Mouse (Mus musculus): ENCODE results near the gene Trub1. TPM values are rescaled to one million over a fixed set of nuclear protein-coding genes. Genes with fewer than 3 reads are reported as not detected.

The Trub1 gene
- total RNA-seq, 2 experiments from 2014 or later: 16.6 to 20.0 TPM

DNA sequence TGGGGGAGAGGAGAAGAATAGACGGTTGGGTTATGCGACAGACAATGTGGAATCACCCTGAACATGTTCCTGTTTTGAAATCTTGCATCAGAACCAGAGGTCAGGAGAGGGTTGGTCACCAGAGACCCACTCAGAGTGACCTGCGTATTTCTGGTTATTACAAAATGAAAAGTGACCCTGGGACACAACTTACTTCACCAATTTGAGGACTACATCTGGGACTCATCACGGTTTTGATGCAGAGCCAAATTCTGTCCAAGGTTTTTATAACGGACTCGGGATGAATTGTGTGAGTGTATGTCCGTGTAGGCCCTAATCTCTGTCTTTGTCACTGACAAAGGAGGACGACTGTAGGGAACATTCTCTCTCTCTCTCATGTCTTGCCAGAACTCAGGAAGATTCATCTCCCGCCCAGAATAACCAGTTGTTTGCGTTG, 16.1 kb upstream of the Trub1 start:
- intact Hi-C loops (cut with DNase I): no loop called here
- no peak for DNase-seq (ENCODE audit: extremely low spot score in 1 of 2, low spot score in 2 of 2)

DNA sequence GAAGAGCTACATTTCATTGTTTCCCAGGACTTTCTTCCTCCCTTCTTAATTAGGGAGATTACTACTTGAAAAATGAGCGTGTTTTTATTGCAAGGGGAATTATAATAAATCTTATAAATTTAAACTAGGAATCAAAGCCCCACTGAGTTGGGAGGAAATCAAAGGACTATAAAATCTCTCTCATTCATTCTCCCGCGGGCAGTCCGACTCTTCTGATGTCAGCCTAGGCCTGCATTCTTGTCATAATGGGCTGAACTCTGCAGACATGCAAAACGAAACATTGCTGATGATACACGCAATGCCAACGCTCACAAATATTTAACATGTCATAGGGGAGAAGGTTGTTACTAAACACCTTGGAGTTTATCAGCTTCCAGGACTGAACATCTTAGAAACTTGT, 15.7 kb upstream of the Trub1 start:
- no peak for DNase-seq (ENCODE audit: extremely low spot score in 1 of 2, low spot score in 2 of 2)
- intact Hi-C loops (cut with DNase I): no loop called here

DNA sequence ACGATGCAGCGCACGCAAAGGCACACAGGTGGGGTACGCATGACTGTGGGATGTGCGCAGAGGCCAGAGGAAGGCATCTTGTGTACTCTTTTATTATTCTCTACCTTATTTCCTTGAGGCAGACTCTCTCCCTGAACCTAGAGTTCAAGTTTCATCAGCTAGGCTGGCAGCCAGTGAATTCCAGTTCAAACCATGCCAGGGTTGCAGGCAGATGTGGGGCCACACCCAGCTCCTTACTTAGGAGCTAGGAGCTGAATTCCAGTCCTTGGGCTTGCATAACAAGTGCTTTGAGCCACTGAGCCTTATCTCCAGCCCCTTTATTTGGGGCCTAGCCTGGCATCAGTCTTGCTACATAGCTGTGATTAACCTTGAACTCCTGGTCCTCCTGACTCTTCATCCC, 13.4 kb upstream of the Trub1 start:
- no peak for DNase-seq (ENCODE audit: extremely low spot score in 1 of 2, low spot score in 2 of 2)
- intact Hi-C loops (cut with DNase I): no loop called here

DNA sequence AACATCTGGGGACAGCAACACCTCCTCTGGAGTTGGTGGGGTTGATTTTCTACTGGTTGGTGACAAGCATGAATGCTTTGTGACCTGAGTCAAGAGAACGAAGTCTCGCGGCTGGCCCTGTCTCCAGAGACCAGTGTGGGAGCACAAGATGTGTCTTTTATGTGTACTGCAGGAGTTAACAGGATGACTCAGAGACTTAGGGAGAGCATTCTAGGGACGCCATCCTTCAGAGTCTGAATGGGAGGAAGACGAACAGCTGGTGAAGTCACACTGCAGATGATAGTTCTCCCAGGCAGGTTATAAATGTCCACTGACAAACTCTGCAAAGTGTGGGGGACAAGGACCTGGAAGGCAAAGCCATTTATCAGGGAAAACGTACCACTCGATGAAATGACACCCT, 11.2 kb upstream of the Trub1 start:
- intact Hi-C loops (cut with DNase I): no loop called here

DNA sequence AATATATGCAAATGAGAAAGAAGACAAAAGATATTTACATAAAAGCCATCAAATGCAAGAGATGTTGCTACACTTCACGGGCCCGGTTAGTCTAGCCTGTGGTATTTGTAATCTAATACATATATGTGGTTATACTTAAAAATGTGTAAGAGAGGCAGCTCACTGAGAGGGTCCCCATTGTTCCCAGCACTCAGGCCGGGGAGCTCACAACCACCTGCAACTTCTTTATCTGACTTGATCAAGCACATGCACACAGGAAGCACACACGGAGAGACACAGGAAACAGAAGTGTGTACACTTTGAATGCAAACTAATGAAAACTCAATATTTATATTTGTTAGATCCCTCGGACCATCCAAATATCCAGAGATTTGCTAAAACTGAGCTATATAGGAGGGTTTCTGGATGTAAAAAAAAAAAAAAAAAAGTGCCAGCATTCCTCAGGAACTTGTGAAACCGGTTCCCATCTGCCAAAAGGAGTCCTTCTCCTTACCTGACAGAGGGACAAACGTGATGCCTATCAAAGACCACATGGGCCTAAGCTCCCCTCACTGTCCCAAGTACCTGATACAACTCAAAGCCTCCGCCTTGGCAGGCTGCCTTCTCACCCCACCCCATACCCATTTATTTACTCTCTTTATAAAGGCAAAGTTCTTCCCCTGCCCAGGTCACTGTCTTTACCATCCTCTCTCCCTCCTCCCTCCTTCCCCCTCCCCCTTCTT, 9.6 kb upstream of the Trub1 start:
- intact Hi-C loops (cut with DNase I): no loop called here
- DNase-seq (ENCODE audit: extremely low spot score in 1 of 2, low spot score in 2 of 2): no peak

More for the DNA sequence above, 11.2 kb upstream of the Trub1 start:
- no peak for DNase-seq (ENCODE audit: extremely low spot score in 1 of 2, low spot score in 2 of 2)

DNA sequence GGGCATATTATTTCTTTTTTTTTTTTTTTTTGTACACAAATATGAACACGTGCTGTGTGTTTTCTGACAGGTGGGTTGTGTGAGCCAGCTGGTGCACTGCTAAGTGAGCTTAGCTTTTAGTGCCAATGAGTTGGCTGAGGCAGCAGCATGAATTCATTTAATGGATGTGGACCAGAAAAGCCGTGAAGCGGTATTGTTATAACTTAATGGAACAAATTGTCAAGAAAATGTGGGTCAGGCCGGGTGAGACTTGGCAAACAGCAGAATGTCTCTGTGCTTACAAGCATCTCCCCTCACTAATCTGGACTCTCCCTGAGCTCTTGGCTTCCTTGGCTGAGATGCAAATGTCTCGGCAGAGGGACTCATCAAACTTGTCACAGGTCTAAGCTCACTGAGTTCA, 7.7 kb upstream of the Trub1 start:
- peak in 1 of 2 experiments; percentile 20 for DNase-seq (ENCODE audit: extremely low spot score in 1 of 2, low spot score in 2 of 2)
- intact Hi-C loops (cut with DNase I): no loop called here

DNA sequence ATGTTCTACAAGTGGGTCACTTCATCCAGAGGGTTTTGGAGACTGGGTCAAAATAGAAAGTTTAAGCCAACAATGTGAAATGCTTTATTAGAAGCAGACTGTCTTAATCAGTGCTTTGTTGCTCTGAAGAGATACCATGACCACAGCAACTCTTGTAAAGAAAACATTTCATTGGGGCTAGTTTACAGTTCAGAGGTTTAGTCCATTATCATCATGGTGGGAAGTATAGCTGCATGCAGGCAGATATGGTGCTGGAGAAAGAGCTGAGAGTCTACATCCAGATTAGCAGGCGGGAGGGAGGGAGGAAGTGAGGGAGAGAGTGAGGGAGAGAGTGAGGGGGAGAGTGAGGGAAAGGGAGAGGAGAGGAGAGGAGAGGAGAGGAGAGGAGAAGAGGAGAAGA, 1.9 kb upstream of the Trub1 start:
- no peak for DNase-seq (ENCODE audit: extremely low spot score in 1 of 2, low spot score in 2 of 2)
- intact Hi-C loops (cut with DNase I): no loop called here

DNA sequence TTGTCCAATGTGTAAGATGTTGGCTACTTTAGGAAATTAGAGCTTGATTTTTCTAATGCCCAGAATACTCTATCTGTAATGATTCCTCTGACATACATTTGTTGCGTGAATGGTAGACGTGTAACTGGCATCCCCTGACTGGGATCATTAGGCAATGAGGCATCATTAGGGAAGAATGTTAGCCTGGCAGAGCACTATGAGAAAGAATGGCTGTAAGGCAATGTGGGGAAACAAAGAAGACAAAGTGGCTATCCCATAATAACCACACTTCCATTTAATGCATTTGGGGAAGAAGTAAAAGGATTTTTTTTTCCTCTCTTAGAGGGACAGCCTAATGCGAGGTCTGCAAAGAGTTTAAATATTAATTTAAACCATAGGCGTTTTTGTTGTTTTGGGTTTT, 950 bp upstream of the Trub1 start:
- intact Hi-C loops (cut with DNase I): no loop called here
- DNase-seq (ENCODE audit: extremely low spot score in 1 of 2, low spot score in 2 of 2): no peak

DNA sequence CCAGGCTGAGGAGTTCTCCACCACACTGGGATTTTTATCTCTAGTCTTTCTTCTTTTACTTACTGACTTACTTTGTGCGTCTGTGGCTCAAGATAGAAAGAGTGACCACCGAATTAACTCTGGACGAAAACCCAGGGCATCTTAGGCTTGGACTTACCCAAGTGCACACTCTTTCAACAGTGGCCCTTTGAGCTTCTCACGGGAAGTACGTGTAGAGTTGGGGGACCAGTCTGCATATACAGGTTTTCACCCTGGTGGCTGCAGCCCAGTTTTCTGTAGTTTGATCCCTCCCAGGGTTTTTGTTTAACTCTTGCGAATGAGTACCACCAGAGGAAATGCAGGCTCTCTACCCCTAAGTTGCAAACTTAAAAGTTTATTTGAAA, 497 bp downstream of the Trub1 start:
- intact Hi-C loops (cut with DNase I): no loop called here
- DNase-seq (ENCODE audit: extremely low spot score in 1 of 2, low spot score in 2 of 2): no peak

DNA sequence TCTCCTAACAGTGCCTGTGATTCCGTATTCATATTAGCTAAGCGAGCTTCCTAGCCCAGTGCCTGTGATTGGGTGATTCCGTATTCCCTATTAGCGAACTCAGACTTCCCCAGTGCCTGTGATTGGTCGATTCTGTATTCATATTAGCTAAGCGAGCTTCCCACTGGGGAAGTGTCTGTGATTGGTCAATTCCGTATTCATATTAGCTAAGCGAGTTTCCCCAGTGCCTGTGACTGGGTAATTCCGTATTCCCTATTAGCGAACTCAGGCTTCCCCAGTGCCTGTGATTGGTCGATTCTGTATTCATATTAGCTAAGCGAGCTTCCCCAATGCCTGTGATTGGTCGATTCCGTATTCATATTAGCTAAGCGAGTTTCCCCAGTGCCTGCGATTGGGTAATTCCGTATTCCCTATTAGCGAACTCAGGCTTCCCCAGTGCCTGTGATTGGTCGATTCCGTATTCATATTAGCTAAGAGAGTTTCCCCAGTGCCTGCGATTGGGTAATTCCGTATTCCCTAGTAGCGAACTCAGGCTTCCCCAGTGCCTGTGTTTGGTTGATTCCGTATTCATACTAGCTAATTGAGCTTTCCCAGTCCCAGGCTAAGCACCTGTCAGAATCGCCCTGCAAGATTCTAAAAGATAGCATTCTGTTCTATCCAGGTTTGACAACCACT, 2.7 kb downstream of the Trub1 start:
- DNase-seq (ENCODE audit: extremely low spot score in 1 of 2, low spot score in 2 of 2): no peak
- intact Hi-C loops (cut with DNase I): no loop called here

DNA sequence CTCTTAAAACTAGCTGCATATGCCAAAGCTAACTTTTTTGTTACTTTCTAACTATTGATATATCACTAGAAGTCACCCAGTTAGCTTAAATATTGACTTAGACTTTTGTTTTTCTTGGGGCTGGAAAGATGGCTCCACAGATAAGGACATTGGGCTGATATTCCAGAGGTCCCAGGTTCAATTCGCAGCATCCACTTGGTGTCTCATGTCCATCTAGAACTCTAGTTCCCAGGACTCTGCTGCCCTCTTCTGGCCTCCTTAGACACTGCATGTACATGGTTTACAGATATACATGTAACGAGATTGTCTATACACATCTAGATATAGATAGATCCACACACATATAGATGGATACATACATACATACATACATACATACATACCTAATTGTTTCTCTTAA, 4.4 kb downstream of the Trub1 start:
- DNase-seq (ENCODE audit: extremely low spot score in 1 of 2, low spot score in 2 of 2): peak in 1 of 2 experiments; percentile 43
- intact Hi-C loops (cut with DNase I): no loop called here

DNA sequence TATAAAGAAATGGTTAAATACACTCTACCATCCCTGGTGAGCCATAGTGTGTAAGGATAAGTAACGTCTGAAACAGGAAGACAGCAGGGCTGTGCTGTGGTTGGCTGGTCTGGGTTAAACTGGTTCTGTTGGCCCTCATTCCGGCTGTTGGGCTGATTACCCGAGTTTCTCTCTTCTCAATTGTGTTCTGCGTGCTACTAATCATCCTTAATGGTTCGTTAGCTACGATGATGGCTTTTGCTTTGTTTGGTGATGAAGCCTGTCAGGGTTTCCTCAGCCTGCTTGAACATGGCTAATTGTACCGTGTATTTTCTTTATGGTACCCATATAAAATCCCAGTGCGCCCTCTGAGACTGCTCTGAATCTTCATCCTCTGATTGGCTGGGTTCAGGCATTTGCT, 11.0 kb downstream of the Trub1 start:
- DNase-seq (ENCODE audit: extremely low spot score in 1 of 2, low spot score in 2 of 2): no peak
- intact Hi-C loops (cut with DNase I): no loop called here

DNA sequence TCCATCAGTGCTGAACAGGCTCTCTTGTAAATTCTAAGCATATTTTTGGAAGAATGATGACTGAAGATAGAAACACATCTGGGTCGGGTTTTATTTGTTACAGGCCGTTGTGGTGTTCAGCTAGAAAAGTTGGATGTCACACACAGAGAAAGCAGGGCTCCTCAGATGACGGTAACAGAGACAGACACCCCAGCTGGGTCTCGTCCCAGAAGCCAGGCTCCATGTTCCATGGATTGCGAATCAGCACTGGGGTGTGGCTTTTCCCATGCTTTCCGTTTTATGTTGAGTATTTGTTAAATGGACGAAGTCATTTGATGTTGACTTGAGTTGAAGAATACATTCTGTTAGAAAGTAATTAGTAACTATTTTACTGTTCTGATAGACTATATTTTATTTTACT, 13.0 kb downstream of the Trub1 start:
- intact Hi-C loops (cut with DNase I): no loop called here
- no peak for DNase-seq (ENCODE audit: extremely low spot score in 1 of 2, low spot score in 2 of 2)

DNA sequence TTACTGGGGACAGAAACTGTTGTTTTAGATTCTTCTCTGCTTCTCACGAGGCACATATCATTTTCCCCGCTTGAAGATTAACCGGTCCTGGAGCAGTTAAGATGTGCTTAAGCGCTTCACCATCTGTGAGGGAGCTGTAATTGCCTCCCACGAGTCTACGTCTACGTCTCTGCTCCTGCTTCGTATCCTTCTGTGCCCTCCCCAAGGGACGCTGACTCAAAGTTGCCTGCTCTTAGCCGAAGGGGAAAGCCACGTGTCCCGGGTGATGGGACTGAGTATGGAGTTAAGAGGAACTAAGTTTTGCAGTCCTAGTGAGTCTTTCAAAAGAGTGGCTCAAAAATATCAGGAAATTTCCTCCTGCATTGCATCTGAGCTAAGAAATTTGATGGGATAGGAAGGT, 18.3 kb downstream of the Trub1 start:
- intact Hi-C loops (cut with DNase I): no loop called here
- no peak for DNase-seq (ENCODE audit: extremely low spot score in 1 of 2, low spot score in 2 of 2)

DNA sequence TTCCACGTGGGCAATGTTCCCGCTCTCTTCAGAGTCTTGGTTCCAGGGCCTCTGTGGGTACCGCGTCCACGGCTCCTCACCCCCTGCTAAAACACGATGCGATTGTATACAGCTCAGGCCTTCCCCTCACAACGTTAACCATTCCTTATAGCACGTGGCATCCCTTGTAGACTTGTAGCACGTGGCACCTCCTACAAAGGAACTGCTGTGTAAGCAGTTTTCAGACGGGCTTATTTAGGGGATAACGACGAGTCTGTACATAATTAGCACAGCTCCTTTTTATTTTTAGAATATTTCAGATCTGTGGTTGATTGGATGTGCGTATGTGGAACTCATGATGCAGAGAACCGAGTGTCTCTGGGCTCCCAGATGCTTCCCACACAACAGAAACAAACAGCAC, 19.5 kb downstream of the Trub1 start:
- DNase-seq (ENCODE audit: extremely low spot score in 1 of 2, low spot score in 2 of 2): no peak
- intact Hi-C loops (cut with DNase I): no loop called here

DNA sequence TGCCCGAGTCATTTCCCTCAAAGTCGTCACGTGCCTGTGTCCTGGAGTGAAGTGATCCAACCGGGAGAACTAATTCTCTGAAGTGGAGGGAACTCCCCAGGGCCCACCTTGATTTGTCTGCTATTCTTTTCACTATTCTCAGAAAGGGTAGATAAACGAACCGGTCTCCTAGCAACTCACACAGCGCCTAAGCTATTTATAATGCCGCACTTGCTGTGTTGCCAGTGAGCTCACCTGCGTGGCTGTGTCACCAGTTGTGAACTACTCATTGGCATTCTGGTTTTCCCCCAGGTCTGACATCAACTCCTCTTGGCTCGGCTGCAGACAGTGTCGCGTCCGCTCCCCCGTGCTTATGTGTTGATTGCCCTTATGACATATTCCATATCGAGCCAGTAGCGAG, 20.6 kb downstream of the Trub1 start:
- intact Hi-C loops (cut with DNase I): no loop called here
- no peak for DNase-seq (ENCODE audit: extremely low spot score in 1 of 2, low spot score in 2 of 2)

DNA sequence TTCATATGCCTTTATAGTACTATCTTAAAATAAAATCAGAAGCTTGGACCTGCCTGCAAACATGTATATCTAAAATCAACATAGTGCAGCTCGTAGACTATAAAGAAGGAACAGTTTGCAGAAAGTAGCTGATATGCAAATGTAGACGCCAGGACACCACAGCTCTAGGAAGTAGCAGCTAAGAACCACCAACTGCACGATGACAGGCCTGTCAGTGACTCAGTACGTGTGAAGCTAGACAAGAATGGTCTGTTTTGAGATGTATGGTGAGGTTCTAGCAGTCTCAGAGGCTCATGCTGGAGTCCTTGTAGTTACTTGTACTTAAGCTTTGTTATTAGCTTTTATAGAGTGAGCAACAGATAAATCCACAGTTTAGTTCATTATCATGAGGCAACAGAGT, 22.6 kb downstream of the Trub1 start:
- intact Hi-C loops (cut with DNase I): no loop called here
- DNase-seq (ENCODE audit: extremely low spot score in 1 of 2, low spot score in 2 of 2): no peak

DNA sequence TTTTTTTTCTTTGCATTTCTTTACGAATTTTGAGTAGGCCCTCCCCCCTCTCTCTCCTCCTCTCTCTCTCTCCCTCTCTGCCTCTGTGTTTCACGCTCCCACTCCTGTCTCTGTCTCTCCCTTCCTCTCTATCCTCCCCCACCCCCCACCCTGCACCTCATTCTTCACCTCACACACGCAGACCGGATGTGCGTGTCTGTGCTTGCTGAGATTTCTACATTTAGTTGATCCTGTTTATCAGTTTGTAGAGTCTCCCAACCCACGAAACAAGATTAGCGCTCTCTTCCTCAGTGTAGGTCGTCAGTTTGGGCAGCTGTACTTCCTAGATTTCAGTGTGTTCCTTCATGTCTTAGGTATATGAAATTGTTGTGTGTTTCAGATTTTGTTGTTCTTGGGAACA, 24.6 kb downstream of the Trub1 start:
- intact Hi-C loops (cut with DNase I): no loop called here

DNA sequence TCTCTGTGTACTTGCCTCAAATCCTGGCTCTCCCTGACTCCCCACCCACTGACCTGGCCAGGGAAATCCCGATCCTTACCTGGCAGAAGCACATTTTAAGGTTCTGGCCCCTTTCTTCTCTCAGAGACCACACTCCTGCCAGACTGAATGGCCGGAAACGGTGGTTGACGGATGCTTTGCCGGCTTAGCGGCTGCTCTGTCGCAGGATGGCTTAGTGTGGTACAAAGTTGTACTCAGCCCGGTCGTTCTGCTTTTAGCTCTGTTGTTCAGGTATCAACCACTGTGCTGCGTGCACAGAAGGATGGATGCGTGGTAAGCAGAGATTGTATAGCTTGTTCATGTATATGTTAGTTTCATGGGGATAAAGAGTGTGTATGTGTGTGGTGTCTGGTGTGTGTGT, 25.3 kb downstream of the Trub1 start:
- DNase-seq (ENCODE audit: extremely low spot score in 1 of 2, low spot score in 2 of 2): no peak
- intact Hi-C loops (cut with DNase I): no loop called here

More for the DNA sequence above, 24.6 kb downstream of the Trub1 start:
- no peak for DNase-seq (ENCODE audit: extremely low spot score in 1 of 2, low spot score in 2 of 2)

DNA sequence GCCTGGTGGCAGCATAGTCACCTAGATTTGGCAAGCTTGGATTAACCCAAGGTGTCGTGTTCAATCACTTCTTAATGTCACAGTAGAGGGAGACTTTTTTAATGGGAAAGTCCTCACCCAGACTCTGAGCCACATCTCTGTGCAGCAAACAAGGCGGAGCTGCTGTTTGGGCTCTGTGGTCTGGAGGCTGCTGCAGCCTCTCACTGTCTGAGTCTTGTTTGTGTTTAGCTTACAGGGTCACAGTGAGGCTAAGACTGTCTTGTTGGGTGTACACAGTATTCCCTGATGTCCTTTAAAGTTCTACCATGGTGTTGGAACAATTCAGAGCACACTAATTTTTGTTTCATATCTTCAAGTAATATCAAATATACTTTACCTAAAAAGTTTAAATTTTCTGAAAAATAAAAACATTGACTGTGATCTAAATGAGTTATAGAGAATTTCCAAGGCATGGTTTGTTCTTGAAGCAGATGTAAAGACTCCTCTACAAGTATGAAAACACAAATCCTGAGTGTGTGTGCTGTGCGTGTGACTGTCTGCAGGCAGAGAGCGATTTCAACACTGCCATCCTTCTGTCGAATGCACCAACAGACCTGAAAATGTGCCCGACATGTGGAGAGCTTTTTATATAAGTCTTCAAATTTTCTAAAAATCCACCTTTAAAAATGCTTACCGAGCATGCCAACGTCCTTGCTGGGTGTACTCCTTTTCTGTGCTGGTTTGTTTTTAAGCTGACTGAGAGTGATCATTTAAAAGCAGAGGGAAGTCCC, 27.4 kb downstream of the Trub1 start:
- no peak for DNase-seq (ENCODE audit: extremely low spot score in 1 of 2, low spot score in 2 of 2)
- intact Hi-C loops (cut with DNase I): no loop called here
